Mouse (Mus musculus) megakaryocyte, embryonic 14.5 days (primary cell): Measurements from ENCODE around the gene Tgds.

Source experiments
- FLI1 ChIP-seq: IDR thresholded peaks from 2 replicates; pipeline ENCODE4 v1.6.1; 2012; ENCODE audit warnings: low read length, inconsistent platforms, mixed read lengths
- GATA1 ChIP-seq: IDR thresholded peaks from 3 replicates; pipeline ENCODE4 v1.6.1; 2012; ENCODE audit warnings: mixed read lengths, low read length, inconsistent platforms, borderline replicate concordance

- TF ChIP-seq FLI1: no peak
- no peak for TF ChIP-seq GATA1
These were observed 48.2 kb upstream of the Tgds start for GRCm38 (mm10) chr14:118180711-118181177.
